ENCODE assay signal across 23 mouse cellular contexts in the genomic region with DNA sequence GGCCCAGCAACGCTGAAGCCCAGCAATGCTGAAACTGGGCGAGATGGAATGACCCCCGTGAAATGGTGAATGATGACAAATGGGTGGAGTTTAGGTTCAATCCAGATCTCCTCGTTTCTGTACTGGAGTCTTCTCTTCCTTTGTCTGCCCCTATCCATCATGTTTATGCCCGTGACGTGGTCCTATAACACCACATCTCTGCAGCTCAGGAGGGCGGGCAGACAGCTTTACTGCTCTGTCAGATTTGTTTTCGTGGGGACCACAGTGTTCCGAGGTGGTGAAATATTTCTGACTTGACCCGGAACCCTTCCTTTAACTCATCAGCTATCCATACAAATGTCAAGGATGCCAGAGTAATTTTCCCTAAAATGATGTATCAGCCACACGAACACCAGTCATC.
DNase-seq lines count a peak whose midpoint lies in the region; ATAC-seq and TF ChIP-seq lines count a peak whose summit lies in the region.
"Had no signal": no experiment of that assay in that cellular context is flagged by ENCODE, and none has a peak within 500 bp of the region (broad histone marks: within the 10 kb centered on the region; RNA-seq: fewer than 3 reads in every experiment).

No protein-coding gene starts in this region.

- H3K4me1 ChIP-seq in kidney, embryonic 14.5 days (ENCODE audit: control insufficient read depth, insufficient read depth, low read length) = 0 out of 2 replicates have a peak, but pooled peaks cover 6% of the 10 kb centered on the region
- H3K4me1 ChIP-seq in kidney, postnatal 0 days (replicated peaks; ENCODE audit: insufficient read depth, low read length) = peaks cover 4% of the 10 kb centered on the region; the same call in 1 of the 2 replicates
- peaks cover 39% of the 10 kb centered on the region for H3K4me1 ChIP-seq in neural tube, embryonic 13.5 days (replicated peaks)

- ATAC-seq in kidney, embryonic 14.5 days (ENCODE audit: low FRiP score, low TSS enrichment) = peak; percentile 74; the same call in 1 of the 2 replicates
- no peak; the same call in 1 of the 2 replicates for ATAC-seq in kidney, postnatal 0 days (replicated peaks; ENCODE audit: low FRiP score, low read depth)
- peak; percentile 47; the same call in 1 of the 2 replicates for ATAC-seq in neural tube, embryonic 13.5 days (ENCODE audit: low read depth)
- ATAC-seq: CD4-positive, CD25-positive, alpha-beta regulatory T cell, adult 4 months; forebrain, embryonic 13.5 days; forebrain, embryonic 16.5 days; hindbrain, postnatal 0 days had no signal

- H3K4me2 ChIP-seq in kidney, embryonic 14.5 days (replicated peaks; ENCODE audit: low read depth, low read length) = no peak overlapping the region; the same call in 1 of the 2 replicates
- H3K4me2 ChIP-seq in kidney, postnatal 0 days (ENCODE audit: low read length) = peak overlapping the region; percentile 0; the same call in 1 of the 2 replicates
- H3K4me2 ChIP-seq in neural tube, embryonic 13.5 days = no peak overlapping the region
- H3K4me2 ChIP-seq: forebrain, embryonic 13.5 days; heart, embryonic 11.5 days; hindbrain, embryonic 12.5 days had no signal

- no peak overlapping the region for H3K4me3 ChIP-seq in kidney, embryonic 14.5 days (ENCODE audit: low read length)
- no peak overlapping the region for H3K4me3 ChIP-seq in kidney, postnatal 0 days (replicated peaks; ENCODE audit: low read depth, low read length)
- no peak overlapping the region for H3K4me3 ChIP-seq in neural tube, embryonic 13.5 days
- H3K4me3 ChIP-seq: forebrain, embryonic 10.5 days; forebrain, embryonic 13.5 days; hindbrain, embryonic 12.5 days had no signal

- DNase-seq in kidney, postnatal 14 days = no peak
- DNase-seq in kidney, postnatal 0 days (ENCODE audit: low spot score) = peak; percentile 85
- no peak for DNase-seq in kidney, postnatal 25 days
- no peak for DNase-seq in neural tube, embryonic 10.5 days (ENCODE audit: extremely low spot score, low spot score)
- DNase-seq in gastrocnemius, postnatal 4 days (ENCODE audit: low spot score in 2 of 2) = no peak
- DNase-seq: adrenal gland, adult 2 months; adrenal gland, postnatal 14 days; cerebellum, adult 11 months; cerebellum, adult 2 months; cerebellum, adult 9-11 months; cerebellum, postnatal 25 days; gastrocnemius, postnatal 10 days; gastrocnemius, postnatal 36 days; heart, adult 11 months had no signal

- peaks cover 10% of the 10 kb centered on the region; the same call in 1 of the 2 replicates for H3K27me3 ChIP-seq in kidney, embryonic 14.5 days (ENCODE audit: control insufficient read depth, insufficient read depth, low read length)
- no peaks in the 10 kb centered on the region for H3K27me3 ChIP-seq in kidney, postnatal 0 days (ENCODE audit: insufficient read depth, low read length)
- no peaks in the 10 kb centered on the region for H3K27me3 ChIP-seq in neural tube, embryonic 13.5 days
- H3K27me3 ChIP-seq: forebrain, embryonic 13.5 days; hindbrain, embryonic 12.5 days had no signal

- H3K36me3 ChIP-seq in kidney, embryonic 14.5 days (ENCODE audit: control insufficient read depth, insufficient read depth, low read length) = no peaks in the 10 kb centered on the region
- H3K36me3 ChIP-seq in kidney, postnatal 0 days (ENCODE audit: insufficient read depth, low read length) = no peaks in the 10 kb centered on the region
- H3K36me3 ChIP-seq in neural tube, embryonic 13.5 days = no peaks in the 10 kb centered on the region
- H3K36me3 ChIP-seq: forebrain, embryonic 10.5 days; hindbrain, embryonic 12.5 days had no signal

- no peak overlapping the region for H3K9ac ChIP-seq in kidney, embryonic 14.5 days (ENCODE audit: low read depth, low read length)
- H3K9ac ChIP-seq in kidney, postnatal 0 days (ENCODE audit: low read depth, low read length) = no peak overlapping the region
- no peak overlapping the region for H3K9ac ChIP-seq in neural tube, embryonic 13.5 days
- H3K9ac ChIP-seq: forebrain, embryonic 13.5 days; hindbrain, embryonic 12.5 days had no signal

- WGBS in kidney, embryonic 14.5 days = 19% methylated on average over 11 of the region's 11 CpGs
- 22% methylated on average over 11 of the region's 11 CpGs for WGBS in kidney, postnatal 0 days
- WGBS in neural tube, embryonic 13.5 days = 48% methylated on average over 11 of the region's 11 CpGs

- no peaks in the 10 kb centered on the region for H3K9me3 ChIP-seq in kidney, embryonic 14.5 days (ENCODE audit: control insufficient read depth, low read length)
- H3K9me3 ChIP-seq in kidney, postnatal 0 days (replicated peaks; ENCODE audit: low read length) = no peaks in the 10 kb centered on the region
- no peaks in the 10 kb centered on the region for H3K9me3 ChIP-seq in neural tube, embryonic 13.5 days
- H3K9me3 ChIP-seq: forebrain, embryonic 10.5 days; forebrain, embryonic 13.5 days; hindbrain, embryonic 12.5 days had no signal

- H3K27ac ChIP-seq in kidney, embryonic 14.5 days (ENCODE audit: low read depth, low read length) = no peak overlapping the region
- H3K27ac ChIP-seq in kidney, postnatal 0 days = no peak overlapping the region
- no peak overlapping the region for H3K27ac ChIP-seq in neural tube, embryonic 13.5 days (replicated peaks)
- H3K27ac ChIP-seq: forebrain, embryonic 10.5 days; forebrain, embryonic 13.5 days; hindbrain, postnatal 0 days had no signal

- TF ChIP-seq CTCF in kidney, postnatal 0 days (IDR thresholded peaks at IDR 0.05; ENCODE audit: low read depth) = no peak
